Mouse (Mus musculus): Measurements from ENCODE around the gene Vrk1.

Gene Vrk1

GRCm38 (mm10) chr12:106001775-106002174, 8.3 kb upstream of the Vrk1 start:
- DNase-seq (ENCODE audit: low spot score), result no peak

GRCm38 (mm10) chr12:106004719-106005118, 5.3 kb upstream of the Vrk1 start:
- DNase-seq (ENCODE audit: low spot score), result no peak

GRCm38 (mm10) chr12:106006218-106006617, 3.8 kb upstream of the Vrk1 start:
- DNase-seq (ENCODE audit: low spot score), result no peak

GRCm38 (mm10) chr12:106008348-106009050, 1.5 kb upstream of the Vrk1 start:
- DNase-seq (ENCODE audit: low spot score), result no peak

GRCm38 (mm10) chr12:106009122-106009870, 732 bp upstream of the Vrk1 start:
- no peak for DNase-seq (ENCODE audit: low spot score)

GRCm38 (mm10) chr12:106012161-106012560, 2.1 kb downstream of the Vrk1 start:
- DNase-seq (ENCODE audit: low spot score), result no peak

- no peak for DNase-seq (ENCODE audit: low spot score)
These were observed 6.4 kb downstream of the Vrk1 start for GRCm38 (mm10) chr12:106016265-106017012.

GRCm38 (mm10) chr12:106020063-106020462, 10.0 kb downstream of the Vrk1 start:
- peak; percentile 80 for DNase-seq (ENCODE audit: low spot score)

- no peak for DNase-seq (ENCODE audit: low spot score)
These were observed 13.6 kb downstream of the Vrk1 start for GRCm38 (mm10) chr12:106023652-106024051.

- peak; percentile 51 for DNase-seq (ENCODE audit: low spot score)
These were observed 15.4 kb downstream of the Vrk1 start for GRCm38 (mm10) chr12:106025416-106025815.

GRCm38 (mm10) chr12:106026385-106027134, 16.5 kb downstream of the Vrk1 start:
- DNase-seq (ENCODE audit: low spot score), result no peak

GRCm38 (mm10) chr12:106027372-106027771, 17.3 kb downstream of the Vrk1 start:
- no peak for DNase-seq (ENCODE audit: low spot score)

- no peak for DNase-seq (ENCODE audit: low spot score)
These were observed 19.6 kb downstream of the Vrk1 start for GRCm38 (mm10) chr12:106029582-106029981.

- DNase-seq (ENCODE audit: low spot score), result no peak
These were observed 20.2 kb downstream of the Vrk1 start for GRCm38 (mm10) chr12:106030146-106030745.

GRCm38 (mm10) chr12:106030796-106031195, 20.8 kb downstream of the Vrk1 start:
- no peak for DNase-seq (ENCODE audit: low spot score)

- DNase-seq (ENCODE audit: low spot score), result no peak
These were observed 21.9 kb downstream of the Vrk1 start for GRCm38 (mm10) chr12:106031916-106032315.

GRCm38 (mm10) chr12:106032361-106032760, 22.3 kb downstream of the Vrk1 start:
- no peak for DNase-seq (ENCODE audit: low spot score)

GRCm38 (mm10) chr12:106034267-106034666, 24.2 kb downstream of the Vrk1 start:
- DNase-seq (ENCODE audit: low spot score), result no peak

- DNase-seq (ENCODE audit: low spot score), result no peak
These were observed 24.7 kb downstream of the Vrk1 start for GRCm38 (mm10) chr12:106034761-106035160.

GRCm38 (mm10) chr12:106040259-106040658, 30.2 kb downstream of the Vrk1 start:
- no peak for DNase-seq (ENCODE audit: low spot score)

- no peak for DNase-seq (ENCODE audit: low spot score)
These were observed 36.2 kb downstream of the Vrk1 start for GRCm38 (mm10) chr12:106046143-106046795.

Measured in adipocyte (in vitro differentiated cells).